Mouse (Mus musculus): ENCODE data around the gene Tbl3.

DNA sequence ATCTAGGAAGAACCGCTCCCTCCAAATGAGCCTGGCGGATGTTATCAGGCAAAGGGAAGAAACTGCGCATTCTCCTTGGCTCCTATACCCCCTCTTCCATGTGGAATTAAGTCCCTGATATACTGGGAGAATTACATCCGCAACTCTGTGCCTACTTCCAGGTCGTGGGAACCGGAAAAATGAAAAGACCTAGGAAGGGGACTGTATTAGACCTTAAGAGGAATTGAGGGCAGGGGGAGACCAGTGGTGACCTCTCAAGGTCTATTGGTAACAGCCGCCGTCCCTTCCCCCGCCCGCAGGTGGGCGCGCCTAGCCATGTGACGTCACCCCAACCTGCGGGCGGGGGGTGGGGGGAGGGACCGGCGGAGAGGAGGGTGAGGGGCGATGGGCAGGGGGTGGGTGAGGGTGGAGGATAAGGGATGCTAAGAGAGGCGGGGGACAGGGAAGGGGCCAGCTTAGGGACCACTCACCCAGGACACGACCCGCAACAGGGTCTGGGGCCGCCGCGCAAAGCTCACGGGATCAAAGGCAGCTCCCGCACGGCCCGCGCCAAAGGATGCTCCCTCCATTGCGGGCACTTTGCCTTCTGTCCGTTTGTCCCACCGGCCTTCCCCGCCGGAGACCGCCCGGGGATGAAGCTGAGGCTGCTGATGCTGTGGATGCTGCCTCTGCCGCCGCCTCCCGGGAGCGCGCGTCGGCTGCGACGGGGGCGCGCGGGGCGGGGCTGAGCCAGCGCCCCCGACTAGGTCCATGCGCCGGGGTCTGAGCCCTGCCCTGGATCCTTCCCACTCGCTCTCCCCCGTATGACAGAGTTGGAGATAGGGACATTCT, 18.0 kb downstream of the Tbl3 start, which contains the start of gene Syngr3:
- TF ChIP-seq EP300 (IDR thresholded peaks at IDR 0.05; ENCODE audit: low read depth): no peak
- no peak for TF ChIP-seq CTCF (IDR thresholded peaks at IDR 0.05; ENCODE audit: low read depth)

Measured in heart, postnatal 0 days (tissue).